Mouse (Mus musculus): Measurements from ENCODE around the gene Inhbb. TPM values are rescaled to one million over a fixed set of nuclear protein-coding genes. Genes with fewer than 3 reads are reported as not detected.

Gene Inhbb
- total RNA-seq, 2 experiments from 2014 or later = 4.6 to 5.8 TPM

GRCm38 (mm10) chr1:119422460-119423015 lies 490 bp upstream of the Inhbb start:
- DNase-seq (ENCODE audit: low spot score in 2 of 2) = no peak
- intact Hi-C loops (cut with DNase I) = loop anchor here (1.0 to 5.0 kb wide), 4 partner anchors 75 to 329 kb away; no protein-coding TSS in a partner anchor

GRCm38 (mm10) chr1:119420984-119421575 lies 968 bp downstream of the Inhbb start:
- intact Hi-C loops (cut with DNase I) = loop anchor here (1.0 to 5.0 kb wide), 4 partner anchors 33 to 234 kb away; no protein-coding TSS in a partner anchor
- peak in 1 of 2 experiments; percentile 15 for DNase-seq (ENCODE audit: low spot score in 2 of 2)

GRCm38 (mm10) chr1:119420189-119420983 lies 1.7 kb downstream of the Inhbb start:
- DNase-seq (ENCODE audit: low spot score in 2 of 2) = peak; percentile 30 to 36

GRCm38 (mm10) chr1:119419151-119420105 lies 2.6 kb downstream of the Inhbb start:
- DNase-seq (ENCODE audit: low spot score in 2 of 2) = peak; percentile 35 to 45
- intact Hi-C loops (cut with DNase I) = loop anchor here (5.0 kb wide), 3 partner anchors 72 to 232 kb away; no protein-coding TSS in a partner anchor

More at GRCm38 (mm10) chr1:119420189-119420983, 1.7 kb downstream of the Inhbb start:
- intact Hi-C loops (cut with DNase I) = loop anchor here (5.0 kb wide), 3 partner anchors 73 to 233 kb away; no protein-coding TSS in a partner anchor

- no peak for DNase-seq (ENCODE audit: low spot score in 2 of 2)
- intact Hi-C loops (cut with DNase I) = no loop called here
Observed at GRCm38 (mm10) chr1:119417991-119418390, 4.1 kb downstream of the Inhbb start.

- intact Hi-C loops (cut with DNase I) = no loop called here
- no peak for DNase-seq (ENCODE audit: low spot score in 2 of 2)
Observed at GRCm38 (mm10) chr1:119417542-119417941, 4.5 kb downstream of the Inhbb start.

- no peak for DNase-seq (ENCODE audit: low spot score in 2 of 2)
- intact Hi-C loops (cut with DNase I) = no loop called here
Observed at GRCm38 (mm10) chr1:119416610-119417009, 5.4 kb downstream of the Inhbb start.

- DNase-seq (ENCODE audit: low spot score in 2 of 2) = no peak
- intact Hi-C loops (cut with DNase I) = no loop called here
Observed at GRCm38 (mm10) chr1:119416177-119416576, 5.9 kb downstream of the Inhbb start.

- intact Hi-C loops (cut with DNase I) = no loop called here
- DNase-seq (ENCODE audit: low spot score in 2 of 2) = no peak
Observed at GRCm38 (mm10) chr1:119415151-119415550, 6.9 kb downstream of the Inhbb start.

GRCm38 (mm10) chr1:119410661-119411060 lies 11.4 kb downstream of the Inhbb start:
- intact Hi-C loops (cut with DNase I) = no loop called here
- no peak for DNase-seq (ENCODE audit: low spot score in 2 of 2)

GRCm38 (mm10) chr1:119409599-119410168 lies 12.4 kb downstream of the Inhbb start:
- DNase-seq (ENCODE audit: low spot score in 2 of 2) = no peak
- intact Hi-C loops (cut with DNase I) = no loop called here

GRCm38 (mm10) chr1:119409106-119409505 lies 12.9 kb downstream of the Inhbb start:
- DNase-seq (ENCODE audit: low spot score in 2 of 2) = no peak
- intact Hi-C loops (cut with DNase I) = no loop called here

GRCm38 (mm10) chr1:119407691-119408315 lies 14.2 kb downstream of the Inhbb start:
- intact Hi-C loops (cut with DNase I) = no loop called here
- DNase-seq (ENCODE audit: low spot score in 2 of 2) = no peak

- no peak for DNase-seq (ENCODE audit: low spot score in 2 of 2)
- intact Hi-C loops (cut with DNase I) = no loop called here
Observed at GRCm38 (mm10) chr1:119404798-119405197, 17.2 kb downstream of the Inhbb start.

- DNase-seq (ENCODE audit: low spot score in 2 of 2) = no peak
- intact Hi-C loops (cut with DNase I) = no loop called here
Observed at GRCm38 (mm10) chr1:119404341-119404740, 17.7 kb downstream of the Inhbb start.

- intact Hi-C loops (cut with DNase I) = no loop called here
- no peak for DNase-seq (ENCODE audit: low spot score in 2 of 2)
Observed at GRCm38 (mm10) chr1:119401249-119401648, 20.8 kb downstream of the Inhbb start.

- intact Hi-C loops (cut with DNase I) = no loop called here
- no peak for DNase-seq (ENCODE audit: low spot score in 2 of 2)
Observed at GRCm38 (mm10) chr1:119398640-119399039, 23.4 kb downstream of the Inhbb start.

GRCm38 (mm10) chr1:119397839-119398238 lies 24.2 kb downstream of the Inhbb start:
- DNase-seq (ENCODE audit: low spot score in 2 of 2) = no peak
- intact Hi-C loops (cut with DNase I) = no loop called here

- intact Hi-C loops (cut with DNase I) = no loop called here
- no peak for DNase-seq (ENCODE audit: low spot score in 2 of 2)
Observed at GRCm38 (mm10) chr1:119391311-119391710, 30.7 kb downstream of the Inhbb start.
